Comparison of ENCODE assay signal across 23 mouse cellular contexts in the genomic region with DNA sequence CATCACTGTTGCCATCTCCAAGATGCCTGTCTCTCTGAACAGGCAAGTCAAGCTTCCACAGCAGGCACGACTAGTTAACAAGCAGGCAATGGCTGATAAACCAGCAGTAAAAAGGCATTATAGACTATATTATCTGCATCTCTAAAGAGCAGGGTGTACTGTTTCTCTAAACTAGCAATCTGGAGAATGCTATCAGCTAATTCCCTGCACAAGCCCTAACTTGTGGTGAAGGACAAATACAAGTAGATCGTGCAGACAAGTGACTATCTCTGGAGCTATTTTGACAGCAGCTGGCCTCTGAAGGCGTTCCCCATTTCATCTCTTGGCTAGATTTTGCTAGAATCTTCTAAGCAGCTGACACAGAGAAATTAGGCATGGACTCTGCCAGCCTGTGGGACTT. TPM values are rescaled to one million over a fixed set of nuclear protein-coding genes. Genes with fewer than 3 reads are reported as not detected.
A peak's percentile ranks its signal among the peaks of the same experiment; 100 is the strongest.
DNase-seq lines count a peak whose midpoint lies in the region; ATAC-seq and TF ChIP-seq lines count a peak whose summit lies in the region.
"Had no signal": no experiment of that assay in that cellular context is flagged by ENCODE, and none has a peak within 500 bp of the region (broad histone marks: within the 10 kb centered on the region; RNA-seq: fewer than 3 reads in every experiment).

No protein-coding gene starts in this region.

- TF ChIP-seq CTCF in MEL (IDR thresholded peaks at IDR 0.05 in 2 of 3, conservative IDR thresholded peaks at IDR 0.05 in 1 of 3; ENCODE audit: control insufficient read depth in 1 of 3, insufficient read depth in 1 of 3, low read depth in 2 of 3, low read length in 3 of 3, poor library complexity in 1 of 3, severe bottlenecking in 1 of 3) = no peak
- TF ChIP-seq CTCF in liver, postnatal 0 days (IDR thresholded peaks at IDR 0.05; ENCODE audit: low read depth) = no peak

- ATAC-seq in liver, postnatal 0 days = peak; percentile 16
- ATAC-seq: CD4-positive, CD25-positive, alpha-beta regulatory T cell, adult 4 months; forebrain, embryonic 15.5 days; hindbrain, postnatal 0 days; intestine, embryonic 16.5 days had no signal

- TF ChIP-seq EP300 in MEL (IDR thresholded peaks at IDR 0.05; ENCODE audit: low read depth in 1 of 2, low read length in 2 of 2) = peak; percentile 74 to 79
- TF ChIP-seq EP300 in liver, postnatal 0 days (IDR thresholded peaks at IDR 0.05; ENCODE audit: low read depth) = peak; percentile 87; the same call in 1 of the 2 replicates

- peaks cover 6% of the 10 kb centered on the region for H3K79me2 ChIP-seq in MEL (ENCODE audit: control insufficient read depth, insufficient read depth, low read length, poor library complexity)

- H3K4me1 ChIP-seq in MEL (ENCODE audit: control insufficient read depth in 1 of 2, insufficient read depth in 2 of 2, low read length in 2 of 2) = peaks cover 2 to 13% of the 10 kb centered on the region in 2 experiments; a peak in 3 of 4 replicates
- H3K4me1 ChIP-seq in liver, postnatal 0 days (ENCODE audit: insufficient read depth) = peaks cover 9% of the 10 kb centered on the region
- H3K4me1 ChIP-seq: forebrain, embryonic 15.5 days had no signal

- no peak overlapping the region for H3K4me2 ChIP-seq in liver, postnatal 0 days (ENCODE audit: low read depth, low read length)
- H3K4me2 ChIP-seq: embryonic facial prominence, embryonic 13.5 days; forebrain, embryonic 15.5 days; lung, embryonic 15.5 days; midbrain, embryonic 12.5 days had no signal

- peaks cover 0 to 20% of the 10 kb centered on the region in 2 experiments; a peak in 2 of 4 replicates for H3K36me3 ChIP-seq in MEL (ENCODE audit: control insufficient read depth in 1 of 2, insufficient read depth in 2 of 2, low read length in 2 of 2)
- H3K36me3 ChIP-seq in liver, postnatal 0 days (replicated peaks; ENCODE audit: insufficient read depth, low read length) = no peaks in the 10 kb centered on the region
- H3K36me3 ChIP-seq: embryonic facial prominence, embryonic 13.5 days; forebrain, embryonic 15.5 days; heart, embryonic 10.5 days; hindbrain, embryonic 10.5 days; lung, embryonic 15.5 days; midbrain, embryonic 12.5 days had no signal

- peak; percentile 33 to 62 for DNase-seq in layer of hippocampus, adult 18-20 months (ENCODE audit: low spot score in 2 of 2)
- DNase-seq in layer of hippocampus, adult 11-12 months (ENCODE audit: low spot score) = no peak
- peak; percentile 76 for DNase-seq in MEL (ENCODE audit: low read depth, low spot score)
- DNase-seq in layer of hippocampus, postnatal 14 days (ENCODE audit: low spot score in 2 of 2) = peak; percentile 29 to 60
- DNase-seq in liver, postnatal 0 days = no peak
- DNase-seq in embryo, embryonic 10 days (ENCODE audit: low spot score) = no peak
- DNase-seq in adipocyte (ENCODE audit: low spot score) = no peak
- DNase-seq: cerebellum, adult 2 months; cerebellum, postnatal 25 days; embryo, embryonic 11 days; kidney, adult 9 months; kidney, postnatal 25 days; right cerebral cortex, postnatal 14 days had no signal

- H3K9ac ChIP-seq in MEL (ENCODE audit: control insufficient read depth, low read depth, low read length, poor library complexity, severe bottlenecking) = no peak overlapping the region
- no peak overlapping the region for H3K9ac ChIP-seq in liver, postnatal 0 days (replicated peaks)
- H3K9ac ChIP-seq: embryonic facial prominence, embryonic 13.5 days; forebrain, embryonic 15.5 days; lung, embryonic 15.5 days; midbrain, embryonic 12.5 days had no signal

- H3K9me3 ChIP-seq in MEL (replicated peaks; ENCODE audit: insufficient read depth, low read length) = no peaks in the 10 kb centered on the region
- no peaks in the 10 kb centered on the region for H3K9me3 ChIP-seq in liver, postnatal 0 days (ENCODE audit: low read length)
- H3K9me3 ChIP-seq: forebrain, embryonic 15.5 days; heart, embryonic 10.5 days; lung, embryonic 15.5 days; midbrain, embryonic 12.5 days had no signal

- TF ChIP-seq RAD21 in MEL (IDR thresholded peaks at IDR 0.05; ENCODE audit: low read depth, low read length) = no peak

- no peaks in the 10 kb centered on the region for H3K27me3 ChIP-seq in MEL (ENCODE audit: control insufficient read depth in 1 of 2, insufficient read depth in 2 of 2, low read length in 2 of 2)
- no peaks in the 10 kb centered on the region for H3K27me3 ChIP-seq in liver, postnatal 0 days (ENCODE audit: insufficient read depth, low read length)
- H3K27me3 ChIP-seq: embryonic facial prominence, embryonic 13.5 days; lung, embryonic 15.5 days had no signal

- TF ChIP-seq POLR2A in MEL (IDR thresholded peaks at IDR 0.05; ENCODE audit: control insufficient read depth in 1 of 2, insufficient read depth in 1 of 2, low read depth in 1 of 2, low read length in 2 of 2, poor library complexity in 1 of 2) = no peak

- 45% methylated on average over 3 of the region's 3 CpGs for WGBS in liver, postnatal 0 days (ENCODE audit: insufficient replicate concordance)

- H3K27ac ChIP-seq in MEL (ENCODE audit: control insufficient read depth, low read depth, low read length) = peak overlapping the region; percentile 33
- H3K27ac ChIP-seq in liver, postnatal 0 days (ENCODE audit: low read depth) = no peak overlapping the region
- H3K27ac ChIP-seq: embryonic facial prominence, embryonic 13.5 days; forebrain, embryonic 15.5 days; heart, embryonic 10.5 days; hindbrain, embryonic 10.5 days; hindbrain, postnatal 0 days; lung, embryonic 15.5 days; macrophage; midbrain, embryonic 12.5 days had no signal

- H3K4me3 ChIP-seq in MEL (ENCODE audit: control insufficient read depth in 1 of 2, insufficient read depth in 1 of 2, low read depth in 2 of 2, low read length in 2 of 2) = no peak overlapping the region
- no peak overlapping the region for H3K4me3 ChIP-seq in liver, postnatal 0 days (ENCODE audit: low read depth, low read length)
- H3K4me3 ChIP-seq: embryonic facial prominence, embryonic 13.5 days; forebrain, embryonic 15.5 days; heart, embryonic 10.5 days; hindbrain, embryonic 10.5 days; lung, embryonic 15.5 days; midbrain, embryonic 12.5 days had no signal

TF ChIP-seq in MEL, 35 proteins besides CTCF, POLR2A, EP300 and RAD21:
- peak; percentile 74 for TF ChIP-seq SIN3A (IDR thresholded peaks at IDR 0.05; ENCODE audit: low read length)
- no peak for TF ChIP-seq NELFE (IDR thresholded peaks at IDR 0.05; ENCODE audit: low read depth, low read length)
- TF ChIP-seq TBP (IDR thresholded peaks at IDR 0.05; ENCODE audit: low read depth, low read length) = peak; percentile 76
- peak; percentile 88 for TF ChIP-seq ETS1 (IDR thresholded peaks at IDR 0.05; ENCODE audit: low read depth, low read length)
- no peak for TF ChIP-seq MEF2A (IDR thresholded peaks at IDR 0.05; ENCODE audit: extremely low read depth, insufficient replicate concordance, low read depth, low read length, poor library complexity, severe bottlenecking)
- TF ChIP-seq GABPA (IDR thresholded peaks at IDR 0.05; ENCODE audit: low read depth, low read length) = no peak
- peak; percentile 89 for TF ChIP-seq GATA1 (IDR thresholded peaks at IDR 0.05; ENCODE audit: low read depth, low read length)
- no peak for TF ChIP-seq NRF1 (IDR thresholded peaks at IDR 0.05; ENCODE audit: insufficient read depth, low read depth, low read length, poor library complexity, severe bottlenecking)
- TF ChIP-seq TCF12 (IDR thresholded peaks at IDR 0.05; ENCODE audit: low read depth, low read length) = peak; percentile 84
- TF ChIP-seq USF2 (IDR thresholded peaks at IDR 0.05; ENCODE audit: borderline replicate concordance in 1 of 2, insufficient read depth in 1 of 2, low read depth in 1 of 2, low read length in 2 of 2) = no peak
- no peak for TF ChIP-seq MAZ (IDR thresholded peaks at IDR 0.05; ENCODE audit: low read depth, low read length)
- peak; percentile 86 for TF ChIP-seq TAL1 (IDR thresholded peaks at IDR 0.05; ENCODE audit: low read length)
- no peak for TF ChIP-seq UBTF (IDR thresholded peaks at IDR 0.05; ENCODE audit: borderline replicate concordance, insufficient read depth, low read depth, low read length)
- no peak for TF ChIP-seq MYB (IDR thresholded peaks at IDR 0.05; ENCODE audit: low read depth, low read length)
- no peak for TF ChIP-seq ELF1 (IDR thresholded peaks at IDR 0.05; ENCODE audit: low read depth, low read length)
- TF ChIP-seq JUND (IDR thresholded peaks at IDR 0.05; ENCODE audit: low read depth, low read length) = no peak
- no peak for TF ChIP-seq E2F4 (IDR thresholded peaks at IDR 0.05; ENCODE audit: borderline replicate concordance, low read depth, low read length)
- TF ChIP-seq RCOR1 (IDR thresholded peaks at IDR 0.05; ENCODE audit: low read depth, low read length) = peak; percentile 90
- no peak for TF ChIP-seq MXI1 (IDR thresholded peaks at IDR 0.05; ENCODE audit: low read depth, low read length)
- TF ChIP-seq BHLHE40 (IDR thresholded peaks at IDR 0.05; ENCODE audit: borderline replicate concordance, low read depth, low read length) = peak; percentile 67; the same call in 1 of the 2 replicates

RNA-seq across cellular contexts. Expression of a gene that starts 14.1 kb away (rescaled TPM):
- 10 to 100 TPM; 19.1 to 20.1 TPM for total RNA-seq in layer of hippocampus, adult 18-20 months (2021)
- total RNA-seq in MEL (2012; rRNA removed) = 8.2 and 8.6 TPM in 2 replicates
- polyA plus RNA-seq in MEL (2012; ENCODE audit: insufficient read depth in 1 of 2, insufficient read length in 2 of 2, low read depth in 1 of 2, low replicate concordance in 2 of 2, missing spikeins in 1 of 2) = 10 to 100 TPM in 1 of 2 experiments, not detected in 1; 12.4 TPM
- 10 to 100 TPM; 17.1 to 21.1 TPM for total RNA-seq in layer of hippocampus, postnatal 14 days (2021)
- 9.6 and 9.9 TPM in 2 replicates for polyA plus RNA-seq in liver, postnatal 0 days (2015; fragmentation: Nextera tagmentation; extraction: Ambion mirVana)

Comparison
In these comparisons a context has a peak if more than half of its experiments do, and no peak if none do; other contexts are left out.
1. DNase-seq: peak in layer of hippocampus, adult 18-20 months (2 of 2), MEL (single experiment) and layer of hippocampus, postnatal 14 days (2 of 2); none in layer of hippocampus, adult 11-12 months (single experiment), liver, postnatal 0 days (single experiment), embryo, embryonic 10 days (single experiment) and adipocyte (single experiment).